Mouse (Mus musculus): Measurements from ENCODE around the gene Zfp827. TPM values are rescaled to one million over a fixed set of nuclear protein-coding genes. Genes with fewer than 3 reads are reported as not detected.

Zfp827 gene
- polyA plus RNA-seq, 1 experiment from 2014 or later: 7.9 TPM

- peaks cover 3% of the 10 kb centered on the region; the same call in 1 of the 2 replicates for H3K4me1 ChIP-seq
- H3K27me3 ChIP-seq: no peaks in the 10 kb centered on the region
- H3K4me2 ChIP-seq: no peak overlapping the region
- H3K27ac ChIP-seq: no peak overlapping the region
- no peak overlapping the region for H3K4me3 ChIP-seq (replicated peaks)
- peaks cover 39% of the 10 kb centered on the region for H3K36me3 ChIP-seq
- 53% methylated on average over 11 of the region's 11 CpGs for WGBS
- H3K9ac ChIP-seq: no peak overlapping the region
- H3K9me3 ChIP-seq (replicated peaks): no peaks in the 10 kb centered on the region
- no peak for ATAC-seq (replicated peaks; ENCODE audit: low FRiP score)
Observed at GRCm38 (mm10) chr8:79096970-79097369, 68.7 kb downstream of the Zfp827 start.

- H3K4me1 ChIP-seq: peaks cover 26% of the 10 kb centered on the region
- 80% methylated on average over 4 of the region's 4 CpGs for WGBS
- no peak for ATAC-seq (replicated peaks; ENCODE audit: low FRiP score)
- no peaks in the 10 kb centered on the region for H3K9me3 ChIP-seq (replicated peaks)
- no peak overlapping the region for H3K4me2 ChIP-seq
- H3K4me3 ChIP-seq (replicated peaks): no peak overlapping the region
- no peak overlapping the region for H3K27ac ChIP-seq
- peaks cover 10% of the 10 kb centered on the region for H3K36me3 ChIP-seq
- H3K27me3 ChIP-seq: no peaks in the 10 kb centered on the region
- no peak overlapping the region for H3K9ac ChIP-seq
Observed at GRCm38 (mm10) chr8:79102707-79103106, 74.5 kb downstream of the Zfp827 start.

- no peaks in the 10 kb centered on the region for H3K27me3 ChIP-seq
- ATAC-seq (replicated peaks; ENCODE audit: low FRiP score): no peak
- H3K36me3 ChIP-seq: peaks cover 10% of the 10 kb centered on the region
- 68% methylated on average over 14 of the region's 14 CpGs for WGBS
- no peak overlapping the region for H3K9ac ChIP-seq
- H3K9me3 ChIP-seq (replicated peaks): no peaks in the 10 kb centered on the region
- H3K27ac ChIP-seq: no peak overlapping the region
- no peak overlapping the region for H3K4me2 ChIP-seq
- peaks cover 26% of the 10 kb centered on the region for H3K4me1 ChIP-seq
- H3K4me3 ChIP-seq (replicated peaks): no peak overlapping the region
Observed at GRCm38 (mm10) chr8:79103185-79103878, 75.1 kb downstream of the Zfp827 start.

- Histone ChIP-seq H3K4me3 (replicated peaks) (no peak overlapping the region), H3K27me3 (no peaks in the 10 kb centered on the region), H3K4me1 (peaks cover 26% of the 10 kb centered on the region), H3K9ac (no peak overlapping the region), H3K9me3 (replicated peaks) (no peaks in the 10 kb centered on the region), H3K36me3 (peaks cover 12% of the 10 kb centered on the region), H3K27ac (peak overlapping the region; percentile 60; the same call in 1 of the 2 replicates), H3K4me2 (no peak overlapping the region)
- 51% methylated on average over 9 of the region's 9 CpGs for WGBS
- no peak for ATAC-seq (replicated peaks; ENCODE audit: low FRiP score)
Observed at GRCm38 (mm10) chr8:79103923-79104580, 75.8 kb downstream of the Zfp827 start.

- 48% methylated on average over 9 of the region's 9 CpGs for WGBS
- H3K4me2 ChIP-seq: no peak overlapping the region
- no peak for ATAC-seq (replicated peaks; ENCODE audit: low FRiP score)
Observed at GRCm38 (mm10) chr8:79104634-79105033, 76.4 kb downstream of the Zfp827 start.

GRCm38 (mm10) chr8:79105186-79105585, 76.9 kb downstream of the Zfp827 start:
- Histone ChIP-seq H3K4me1 (peaks cover 26% of the 10 kb centered on the region), H3K27me3 (no peaks in the 10 kb centered on the region), H3K9me3 (replicated peaks) (no peaks in the 10 kb centered on the region), H3K36me3 (peaks cover 13% of the 10 kb centered on the region), H3K9ac (no peak overlapping the region), H3K27ac (peak overlapping the region; percentile 60), H3K4me2 (no peak overlapping the region), H3K4me3 (replicated peaks) (no peak overlapping the region)
- ATAC-seq (replicated peaks; ENCODE audit: low FRiP score): no peak
- 55% methylated on average over 10 of the region's 10 CpGs for WGBS

More at GRCm38 (mm10) chr8:79104634-79105033, 76.4 kb downstream of the Zfp827 start:
- H3K4me3 ChIP-seq (replicated peaks): no peak overlapping the region
- no peak overlapping the region for H3K9ac ChIP-seq
- H3K4me1 ChIP-seq: peaks cover 26% of the 10 kb centered on the region
- H3K36me3 ChIP-seq: peaks cover 13% of the 10 kb centered on the region
- H3K27me3 ChIP-seq: no peaks in the 10 kb centered on the region
- H3K9me3 ChIP-seq (replicated peaks): no peaks in the 10 kb centered on the region
- H3K27ac ChIP-seq: peak overlapping the region; percentile 60

- Histone ChIP-seq H3K4me1 (peaks cover 16% of the 10 kb centered on the region), H3K27me3 (no peaks in the 10 kb centered on the region), H3K4me2 (no peak overlapping the region), H3K4me3 (replicated peaks) (no peak overlapping the region), H3K9me3 (replicated peaks) (no peaks in the 10 kb centered on the region), H3K27ac (no peak overlapping the region), H3K36me3 (peaks cover 6% of the 10 kb centered on the region; the same call in 1 of the 2 replicates), H3K9ac (no peak overlapping the region)
- WGBS: 82% methylated on average over 8 of the region's 8 CpGs
- ATAC-seq (replicated peaks; ENCODE audit: low FRiP score): no peak
Observed at GRCm38 (mm10) chr8:79111461-79111860, 83.2 kb downstream of the Zfp827 start.

- Histone ChIP-seq H3K36me3 (0 out of 2 replicates have a peak, but pooled peaks cover 6% of the 10 kb centered on the region), H3K4me2 (no peak overlapping the region), H3K27ac (no peak overlapping the region), H3K9ac (no peak overlapping the region), H3K27me3 (no peaks in the 10 kb centered on the region), H3K4me1 (peaks cover 16% of the 10 kb centered on the region), H3K9me3 (replicated peaks) (no peaks in the 10 kb centered on the region), H3K4me3 (replicated peaks) (no peak overlapping the region)
- 89% methylated on average over 18 of the region's 18 CpGs for WGBS
- peak; percentile 47; the same call in 1 of the 2 replicates for ATAC-seq (replicated peaks; ENCODE audit: low FRiP score)
Observed at GRCm38 (mm10) chr8:79112480-79112879, 84.2 kb downstream of the Zfp827 start.

- Histone ChIP-seq H3K27ac (0 out of 2 replicates have a peak overlapping the region, but pooled peaks have one; percentile 56), H3K4me3 (replicated peaks) (no peak overlapping the region), H3K36me3 (peaks cover 13% of the 10 kb centered on the region), H3K9ac (no peak overlapping the region), H3K9me3 (replicated peaks) (no peaks in the 10 kb centered on the region), H3K4me1 (peaks cover 16% of the 10 kb centered on the region), H3K4me2 (no peak overlapping the region), H3K27me3 (no peaks in the 10 kb centered on the region)
- WGBS: 57% methylated on average over 9 of the region's 9 CpGs
- peak; percentile 53; the same call in 1 of the 2 replicates for ATAC-seq (replicated peaks; ENCODE audit: low FRiP score)
Observed at GRCm38 (mm10) chr8:79113533-79113932, 85.3 kb downstream of the Zfp827 start.

GRCm38 (mm10) chr8:79114561-79114960, 86.3 kb downstream of the Zfp827 start:
- H3K36me3 ChIP-seq: peaks cover 14% of the 10 kb centered on the region
- 83% methylated on average over 6 of the region's 6 CpGs for WGBS
- H3K27ac ChIP-seq: no peak overlapping the region
- no peak for ATAC-seq (replicated peaks; ENCODE audit: low FRiP score)
- H3K9ac ChIP-seq: no peak overlapping the region
- peaks cover 16% of the 10 kb centered on the region for H3K4me1 ChIP-seq
- no peak overlapping the region for H3K4me3 ChIP-seq (replicated peaks)
- H3K4me2 ChIP-seq: no peak overlapping the region
- no peaks in the 10 kb centered on the region for H3K9me3 ChIP-seq (replicated peaks)
- H3K27me3 ChIP-seq: no peaks in the 10 kb centered on the region

- H3K9ac ChIP-seq: no peak overlapping the region
- no peak for ATAC-seq (replicated peaks; ENCODE audit: low FRiP score)
- H3K4me3 ChIP-seq (replicated peaks): no peak overlapping the region
- H3K4me2 ChIP-seq: no peak overlapping the region
- H3K27me3 ChIP-seq: no peaks in the 10 kb centered on the region
- WGBS: 88% methylated on average over 7 of the region's 7 CpGs
- no peak overlapping the region for H3K27ac ChIP-seq
- peaks cover 16% of the 10 kb centered on the region for H3K4me1 ChIP-seq
- no peaks in the 10 kb centered on the region for H3K9me3 ChIP-seq (replicated peaks)
- H3K36me3 ChIP-seq: peaks cover 30% of the 10 kb centered on the region
Observed at GRCm38 (mm10) chr8:79116436-79116835, 88.2 kb downstream of the Zfp827 start.

- Histone ChIP-seq H3K36me3 (peaks cover 43% of the 10 kb centered on the region), H3K27ac (no peak overlapping the region), H3K27me3 (no peaks in the 10 kb centered on the region), H3K9me3 (replicated peaks) (no peaks in the 10 kb centered on the region), H3K4me2 (no peak overlapping the region), H3K4me3 (replicated peaks) (no peak overlapping the region), H3K9ac (no peak overlapping the region), H3K4me1 (peaks cover 16% of the 10 kb centered on the region)
- 91% methylated on average over 7 of the region's 7 CpGs for WGBS
- no peak for ATAC-seq (replicated peaks; ENCODE audit: low FRiP score)
Observed at GRCm38 (mm10) chr8:79117711-79118110, 89.5 kb downstream of the Zfp827 start.
